Mouse (Mus musculus) embryonic stem cell, embryonic (primary cell): ENCODE measurements around the gene Tmod1.

Source experiments
- CTCF ChIA-PET, 4 experiments: fragments of 300-600 bp in 2 of 4; fragments of 350-600 bp in 2 of 4; sonication (Branson Sonifier 250); formaldehyde crosslinking; loops; one replicate each; lab custom pipeline; 2022; ENCODE audit warnings: inconsistent platforms in 2 of 4; lab: Charles Lee
- POLR2A ChIA-PET, 4 experiments: fragments of 300-600 bp in 2 of 4; fragments of 350-600 bp in 2 of 4; sonication (Branson Sonifier 250); formaldehyde crosslinking; loops; one replicate each; lab custom pipeline; 2022; ENCODE audit warnings: antibody characterized with exemption in 4 of 4, inconsistent platforms in 1 of 4; lab: Charles Lee

Gene Tmod1

DNA sequence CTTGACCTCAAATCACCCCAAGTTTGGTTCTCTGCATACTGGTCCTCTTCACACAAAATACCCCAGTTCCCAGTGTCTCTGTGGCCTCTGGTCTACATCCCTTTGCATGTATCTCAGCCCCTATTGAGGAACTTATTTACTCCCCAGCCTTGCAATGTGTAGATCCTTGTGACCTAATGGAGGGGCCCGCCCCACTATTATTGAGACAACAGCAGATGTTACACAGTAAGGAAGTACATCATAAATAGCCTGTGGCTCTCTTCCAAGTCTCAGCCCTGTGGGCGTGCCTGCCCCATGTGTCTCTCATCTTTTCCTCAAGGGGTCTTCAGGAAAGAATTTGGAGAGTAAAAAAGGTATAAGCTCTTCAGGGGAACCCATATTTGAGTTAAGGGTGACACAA is 38.2 kb downstream of the Tmod1 start:
- ChIA-PET CTCF (no interaction called here), POLR2A (no interaction called here)

DNA sequence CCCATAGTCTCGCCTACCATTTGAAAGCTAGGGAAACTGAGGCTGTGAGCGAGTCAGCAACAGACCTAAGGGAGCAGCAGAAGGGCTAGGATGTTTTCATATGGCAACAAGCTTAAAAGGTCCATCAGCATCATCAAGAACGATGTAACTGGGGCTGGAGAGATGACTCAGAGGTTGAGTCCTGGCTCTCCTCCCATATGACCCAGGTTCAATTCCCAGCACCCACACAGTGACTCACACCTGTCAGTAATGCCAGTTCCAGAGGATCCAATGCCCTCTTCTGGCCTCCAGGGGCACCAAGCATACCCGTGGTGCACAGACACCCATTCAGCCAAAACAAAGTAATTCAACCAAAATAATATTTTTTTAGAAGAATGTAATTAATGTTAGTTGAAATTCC is 41.5 kb downstream of the Tmod1 start:
- ChIA-PET CTCF (no interaction called here), POLR2A (interaction anchor here in 1 of 4 experiments (0.6 kb wide), 2 partner anchors 46 to 183 kb away, joined by 3 to 4 read pairs; no protein-coding TSS in a partner anchor)

DNA sequence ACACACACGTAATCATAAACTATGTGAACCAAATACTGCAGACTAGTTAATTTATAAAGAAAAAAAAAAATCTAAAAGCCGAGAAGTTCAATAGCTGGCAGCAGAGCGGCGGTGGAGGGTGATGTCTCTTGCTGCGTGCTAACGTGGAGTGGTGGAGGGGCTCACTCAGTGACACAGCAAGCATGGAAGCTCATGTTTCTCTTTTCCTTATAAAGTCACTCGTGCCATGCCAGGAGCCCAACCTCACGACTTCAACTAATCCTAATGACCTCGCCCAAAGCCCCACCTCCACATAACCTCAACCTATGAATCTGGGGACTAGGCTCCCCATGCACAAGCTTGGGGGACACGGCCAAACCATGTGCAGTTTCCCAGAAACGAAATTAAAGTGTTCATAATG is 43.8 kb downstream of the Tmod1 start:
- ChIA-PET POLR2A (interaction anchor here in 3 of 4 experiments (0.7 to 0.9 kb wide), 3 partner anchors 56 to 173 kb away, joined by 3 to 4 read pairs (median 3); partner anchors contain the start of genes Ncbp1 (in 1 of the 3) and Tstd2 (in 1 of the 3)), CTCF (no interaction called here)

DNA sequence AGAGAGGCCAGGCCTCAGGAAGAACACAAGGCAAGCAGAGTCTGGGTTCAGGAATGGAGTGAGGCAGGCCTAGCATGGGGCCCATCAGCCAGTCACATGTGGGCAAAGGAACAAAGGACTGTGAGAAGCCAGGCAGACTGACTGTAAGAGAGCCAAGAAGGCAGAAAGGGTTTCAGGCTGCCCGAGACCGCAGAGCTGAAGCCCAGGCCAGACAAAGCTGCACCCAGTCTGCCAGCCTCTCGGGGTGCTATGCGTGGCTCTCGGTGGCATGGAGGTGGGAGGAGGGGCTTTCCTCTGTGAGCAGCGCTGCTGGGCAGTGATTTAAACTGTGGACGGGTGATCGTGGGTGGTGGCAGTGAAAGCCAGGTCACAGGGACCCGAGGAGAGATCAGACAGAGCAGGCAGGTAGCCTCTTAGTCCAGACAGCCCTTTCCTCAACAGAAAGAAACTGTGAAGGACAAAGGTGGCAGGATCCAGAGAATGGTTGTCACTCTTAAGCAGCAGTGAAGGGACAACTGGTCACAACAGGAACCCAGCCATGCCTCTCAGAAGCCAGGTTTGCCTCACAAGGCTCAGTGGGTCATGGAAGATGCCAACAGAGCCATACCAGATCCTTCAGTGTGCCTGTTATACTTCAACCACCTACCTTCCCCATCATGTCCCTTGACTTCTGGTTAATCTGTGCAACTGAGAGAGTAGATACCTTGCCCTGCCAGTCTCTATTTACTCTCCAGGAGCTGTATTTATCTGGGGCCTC is 45.9 kb downstream of the Tmod1 start:
- POLR2A ChIA-PET: no interaction called here
- CTCF ChIA-PET: no interaction called here

DNA sequence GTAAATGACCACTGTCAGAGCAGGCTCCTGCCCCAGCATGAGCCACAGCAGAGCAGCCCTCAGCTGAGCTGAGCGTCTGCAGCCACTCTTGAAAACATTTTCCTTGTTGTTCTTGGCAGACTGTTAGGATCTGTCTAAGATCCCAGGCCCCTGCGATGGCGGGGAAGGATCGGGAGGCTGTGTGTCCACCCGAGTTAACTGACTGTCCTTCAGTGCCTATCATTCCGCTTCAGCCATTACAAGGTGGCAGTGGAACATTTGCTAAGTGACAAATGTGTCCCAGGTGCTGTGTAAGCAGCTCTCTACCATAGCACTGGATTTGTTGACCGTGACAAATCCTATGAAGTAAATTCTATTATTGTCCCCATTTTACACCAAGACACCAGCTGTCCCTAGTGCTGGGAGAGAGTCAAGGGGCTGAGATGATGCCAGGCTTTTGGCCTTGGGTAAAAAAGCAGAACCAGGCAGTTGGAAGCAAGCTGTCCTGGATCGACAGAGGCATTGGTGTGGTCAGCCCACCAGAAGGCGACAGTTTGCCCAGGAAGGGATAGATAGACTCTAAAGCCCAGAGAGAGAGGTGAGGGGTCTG is 46.6 kb downstream of the Tmod1 start:
- ChIA-PET CTCF (no interaction called here), POLR2A (no interaction called here)

DNA sequence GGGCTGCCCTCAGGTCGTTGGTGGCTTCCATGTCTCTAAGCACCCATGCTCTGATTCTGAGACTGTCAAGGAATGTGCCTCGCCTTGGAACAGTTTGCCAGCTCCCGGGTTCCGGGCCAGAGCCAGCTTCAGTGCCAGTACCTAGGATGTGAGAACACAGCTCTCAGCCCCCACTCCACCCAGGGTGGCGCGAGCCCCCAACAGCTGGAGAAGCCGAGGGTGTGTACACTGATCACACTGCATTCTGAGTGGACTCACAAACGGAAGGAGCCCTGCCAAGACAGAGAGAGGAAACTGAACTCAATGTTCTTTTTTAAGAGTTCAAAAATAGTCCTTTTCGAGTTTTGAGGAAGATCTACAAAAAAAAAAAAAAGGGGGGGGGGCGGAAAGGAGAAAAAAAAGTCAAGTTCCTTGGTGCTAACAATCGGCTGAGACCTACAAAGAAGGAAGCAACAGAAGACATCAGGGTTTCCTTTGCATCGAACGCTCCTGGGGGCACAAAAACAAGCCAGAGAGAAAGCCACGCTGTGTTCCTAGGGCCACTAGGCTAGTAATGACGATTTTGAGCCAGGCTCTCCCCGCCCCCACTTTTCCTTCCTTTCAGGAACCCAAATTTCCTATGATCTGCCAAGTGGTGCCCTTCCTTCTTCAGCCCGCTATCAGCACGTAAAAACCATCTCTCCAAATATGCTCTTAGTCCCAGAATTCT is 48.1 kb downstream of the Tmod1 start:
- POLR2A ChIA-PET: interaction anchor here in 1 of 4 experiments (0.7 kb wide), 1 partner anchor 33 kb away, joined by 5 read pairs; no protein-coding TSS in a partner anchor
- CTCF ChIA-PET: no interaction called here

DNA sequence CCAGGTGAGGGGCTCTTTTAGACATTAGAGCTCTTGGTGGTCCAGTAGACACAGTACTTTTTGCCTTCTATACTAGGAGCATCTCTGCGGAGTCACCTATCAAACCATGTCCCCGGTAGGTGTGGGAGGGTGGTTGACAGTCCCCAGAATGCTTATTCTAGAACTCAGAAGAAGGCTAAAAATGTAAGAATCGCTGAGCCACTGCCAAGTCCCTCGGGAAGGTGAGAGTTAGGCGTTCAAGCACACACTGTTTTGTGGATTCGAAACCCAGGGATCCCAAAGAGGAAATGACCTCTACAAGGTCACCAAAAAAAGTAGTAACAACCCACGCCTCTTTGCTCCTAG is 48.7 kb downstream of the Tmod1 start:
- CTCF ChIA-PET: no interaction called here
- POLR2A ChIA-PET: no interaction called here

DNA sequence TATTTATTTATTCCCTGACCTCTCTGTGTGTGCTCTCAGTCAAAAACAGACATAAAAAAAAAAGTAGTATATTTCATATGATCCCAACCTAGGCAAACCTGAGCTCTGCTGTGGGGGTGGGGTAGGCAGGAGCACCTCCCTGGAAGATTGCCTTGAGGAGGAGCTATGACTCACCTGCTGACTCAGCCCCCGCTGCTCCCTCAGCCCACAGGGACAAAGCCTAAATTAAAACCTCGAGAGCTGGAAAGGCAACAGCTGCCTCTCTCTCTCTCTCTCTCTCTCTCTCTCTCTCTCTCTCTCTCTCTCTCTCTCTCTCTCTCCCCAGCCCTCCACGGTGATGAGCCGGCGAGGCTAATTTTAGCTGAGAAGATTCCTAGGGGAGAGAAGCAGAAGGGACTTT is 49.1 kb downstream of the Tmod1 start:
- ChIA-PET POLR2A (interaction anchor here in 1 of 4 experiments (0.7 kb wide), 1 partner anchor 1458 kb away, joined by 10 read pairs; no protein-coding TSS in a partner anchor), CTCF (interaction anchor here in 1 of 4 experiments (0.7 kb wide), 1 partner anchor 1111 kb away, joined by 6 read pairs; no protein-coding TSS in a partner anchor)

DNA sequence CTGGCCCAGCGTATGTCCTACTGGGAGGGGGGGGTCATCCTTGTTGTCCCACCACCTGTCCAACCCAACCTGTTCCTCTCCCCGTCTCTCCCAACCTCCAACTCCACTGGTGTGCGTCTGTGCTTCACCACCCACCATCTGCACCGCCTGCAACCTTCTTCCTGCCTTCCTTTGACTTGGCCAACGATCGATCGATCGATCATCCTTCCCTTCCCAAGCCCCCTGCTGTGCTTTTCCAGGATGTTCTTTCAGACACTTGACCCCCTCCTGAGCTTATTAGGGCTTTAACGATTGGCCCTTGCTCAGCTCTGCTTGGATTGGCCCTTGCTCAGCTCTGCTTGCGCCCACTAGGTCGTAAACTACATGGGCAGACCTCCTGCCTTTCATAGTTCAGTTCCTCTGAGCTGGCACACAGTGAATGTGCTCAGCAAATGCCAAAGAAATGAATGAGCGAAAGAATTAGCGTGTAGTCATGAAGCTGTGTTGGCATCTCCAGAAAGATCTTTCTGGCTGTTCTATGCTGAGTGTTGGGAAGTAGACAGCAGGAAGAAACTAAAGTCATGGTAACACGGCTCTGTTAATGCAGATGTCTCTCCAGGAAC is 50.9 kb downstream of the Tmod1 start:
- POLR2A ChIA-PET: interaction anchor here in 1 of 4 experiments (0.6 kb wide), 1 partner anchor 206 kb away, joined by 3 read pairs; no protein-coding TSS in a partner anchor
- CTCF ChIA-PET: no interaction called here

DNA sequence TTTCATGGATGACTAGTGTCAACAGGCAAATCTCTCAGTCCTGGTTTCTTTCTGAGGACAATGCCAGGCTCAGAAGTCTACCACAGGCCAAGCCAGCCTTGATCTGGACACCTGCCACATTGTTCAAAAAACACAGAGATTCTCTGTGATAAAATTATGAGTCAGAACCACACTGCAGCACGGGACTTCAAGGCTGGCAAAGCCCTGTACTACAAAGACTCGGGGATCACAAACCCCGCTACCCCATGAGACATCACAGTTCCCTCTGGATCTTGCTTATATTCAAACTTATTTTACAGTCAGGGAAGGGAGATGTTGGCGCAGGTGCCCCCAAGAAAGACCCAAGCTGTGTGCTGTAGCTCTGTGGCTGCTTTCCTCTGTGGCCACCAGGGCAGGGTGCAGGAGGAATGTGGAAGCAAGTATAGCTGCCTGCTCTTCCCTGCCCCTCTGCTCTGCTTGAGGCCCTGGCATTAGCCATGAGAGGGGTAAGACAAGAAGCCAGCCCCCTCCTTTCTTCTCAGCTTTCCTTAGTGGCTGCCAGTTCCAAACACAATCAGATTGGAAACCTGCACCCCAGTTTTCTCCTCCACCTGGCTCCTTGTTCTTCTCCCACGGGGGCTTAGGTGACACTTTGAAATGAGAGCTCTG is 53.8 kb downstream of the Tmod1 start:
- CTCF ChIA-PET: interaction anchor here in 1 of 4 experiments (0.5 kb wide), 1 partner anchor 271 kb away, joined by 4 read pairs; no protein-coding TSS in a partner anchor
- POLR2A ChIA-PET: no interaction called here

DNA sequence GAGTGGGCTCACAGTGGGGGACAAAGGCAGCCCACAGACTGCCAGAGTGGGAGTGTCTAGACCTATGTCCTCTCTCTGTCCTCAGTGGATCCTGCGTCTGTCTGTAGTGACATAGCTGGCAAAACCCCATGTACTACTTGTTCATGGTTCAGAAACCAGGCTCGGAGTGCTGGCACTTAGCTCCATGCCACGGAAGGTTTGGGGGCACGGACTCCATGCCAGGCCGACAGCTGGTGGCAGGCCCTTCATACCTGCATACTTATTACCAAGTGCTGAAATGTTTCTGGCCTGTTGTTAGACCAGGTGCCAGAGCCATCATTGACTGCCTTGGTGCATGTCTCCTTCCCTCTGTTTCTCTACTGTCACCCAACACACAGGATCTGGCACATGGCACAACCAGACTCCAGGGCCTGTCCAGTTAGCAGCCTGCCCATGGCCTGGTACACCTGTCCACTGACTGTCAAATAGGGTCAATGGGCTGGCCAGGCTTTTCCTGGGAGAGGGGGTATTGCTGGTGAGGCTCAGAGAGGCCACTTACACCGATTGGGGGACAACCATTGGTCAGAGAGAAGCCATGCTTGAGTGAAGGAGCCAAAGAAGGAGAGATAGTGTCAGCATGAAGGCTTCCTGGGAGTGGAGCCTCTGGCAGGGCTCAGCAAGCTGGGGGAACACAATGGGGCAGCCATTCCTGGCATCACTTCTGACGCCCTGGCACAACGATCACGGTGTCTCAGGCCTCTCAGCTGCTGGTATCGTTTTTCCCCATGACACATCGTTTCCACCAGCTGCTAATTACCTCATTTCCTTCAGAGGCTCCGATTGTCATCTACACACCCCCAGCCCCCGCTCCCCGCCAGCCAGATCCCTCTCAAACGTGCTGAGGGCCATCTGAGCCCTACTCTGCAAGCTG is 56.4 kb downstream of the Tmod1 start:
- CTCF ChIA-PET: no interaction called here

DNA sequence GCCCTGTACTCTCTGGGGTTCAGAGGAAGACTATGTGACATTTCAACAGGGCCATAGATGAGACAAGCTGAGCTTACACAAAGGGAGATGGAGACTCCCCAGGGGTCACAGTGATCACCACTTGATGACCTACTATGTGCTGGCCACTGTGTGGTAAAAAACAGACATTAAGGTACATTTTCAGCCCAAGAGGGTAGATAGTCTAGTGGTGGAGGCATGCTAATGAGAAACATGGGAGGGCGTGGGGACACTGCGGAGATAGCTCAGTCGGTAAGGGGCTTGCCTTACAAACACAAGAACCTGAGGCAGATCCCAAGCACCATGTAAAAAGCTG is 57.1 kb downstream of the Tmod1 start:
- ChIA-PET CTCF (no interaction called here), POLR2A (interaction anchor here in 1 of 4 experiments (0.6 kb wide), 1 partner anchor 61 kb away, joined by 3 read pairs; no protein-coding TSS in a partner anchor)

More for the DNA sequence above, 56.4 kb downstream of the Tmod1 start:
- POLR2A ChIA-PET: interaction anchor here in 1 of 4 experiments (0.6 kb wide), 1 partner anchor 60 kb away, joined by 3 read pairs; no protein-coding TSS in a partner anchor

DNA sequence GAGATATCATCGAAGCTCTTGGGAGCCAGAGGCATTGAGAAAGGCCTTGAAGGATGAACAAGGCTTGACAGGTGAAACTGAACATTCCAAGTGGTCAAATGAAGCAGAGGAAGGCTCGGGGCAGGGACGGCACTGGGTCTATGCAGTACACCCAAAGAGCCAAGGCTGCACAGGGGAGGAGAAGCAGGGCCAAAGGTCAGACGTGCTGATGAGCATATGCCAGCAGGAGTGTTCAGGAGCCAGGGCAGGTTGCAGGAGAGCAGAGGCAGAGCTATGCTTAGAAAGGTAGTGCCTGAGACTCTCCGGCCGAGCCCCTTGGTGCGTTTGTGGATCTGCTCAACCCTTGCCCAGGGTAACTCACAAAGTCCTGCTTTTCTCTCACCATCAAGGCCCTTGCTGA is 57.8 kb downstream of the Tmod1 start:
- ChIA-PET CTCF (no interaction called here), POLR2A (interaction anchor here in 1 of 4 experiments (0.7 kb wide), 1 partner anchor 41 kb away, joined by 3 read pairs; the partner anchor contains the start of gene Ncbp1)

DNA sequence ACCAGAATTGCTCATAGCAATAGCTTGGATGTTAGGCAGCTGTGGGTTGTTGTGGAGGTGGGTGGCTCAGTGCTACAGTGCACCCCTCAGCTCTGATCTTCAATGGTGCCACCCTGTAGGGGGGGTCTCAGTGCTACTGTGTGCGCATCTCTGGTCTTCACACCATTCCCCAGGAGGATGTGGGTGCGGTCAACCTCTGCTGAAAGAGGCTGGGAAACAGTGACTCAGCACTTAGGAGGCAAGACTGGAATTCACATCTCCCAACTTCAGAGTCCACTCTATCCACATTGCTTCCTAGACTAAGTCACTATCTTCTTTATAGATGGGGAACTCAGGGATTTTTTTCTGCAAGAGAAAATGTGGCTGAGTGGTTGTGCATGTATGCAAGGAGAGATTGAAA is 58.9 kb downstream of the Tmod1 start:
- ChIA-PET POLR2A (no interaction called here), CTCF (no interaction called here)

DNA sequence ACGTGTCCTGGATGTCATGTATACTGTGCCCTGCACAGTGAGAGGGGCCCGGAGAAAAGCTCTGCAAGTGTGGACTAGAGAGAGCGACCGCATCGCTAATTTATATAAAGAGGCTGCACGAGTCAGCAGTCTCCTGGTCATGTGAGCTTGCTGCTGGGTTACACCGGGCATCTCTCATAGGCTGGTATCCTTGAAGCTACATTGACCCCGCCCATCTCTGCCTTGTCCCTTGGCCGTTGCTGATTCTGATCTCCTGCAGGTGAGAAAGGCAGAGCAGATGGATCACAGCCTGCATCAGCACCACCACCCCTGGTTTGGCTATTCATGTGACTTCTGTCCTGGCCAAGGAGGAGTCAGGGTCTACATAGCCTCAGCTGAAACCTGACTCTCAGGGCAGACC is 60.4 kb downstream of the Tmod1 start:
- ChIA-PET POLR2A (interaction anchor here in 1 of 4 experiments (0.5 kb wide), 1 partner anchor 681 kb away, joined by 3 read pairs; no protein-coding TSS in a partner anchor), CTCF (no interaction called here)

DNA sequence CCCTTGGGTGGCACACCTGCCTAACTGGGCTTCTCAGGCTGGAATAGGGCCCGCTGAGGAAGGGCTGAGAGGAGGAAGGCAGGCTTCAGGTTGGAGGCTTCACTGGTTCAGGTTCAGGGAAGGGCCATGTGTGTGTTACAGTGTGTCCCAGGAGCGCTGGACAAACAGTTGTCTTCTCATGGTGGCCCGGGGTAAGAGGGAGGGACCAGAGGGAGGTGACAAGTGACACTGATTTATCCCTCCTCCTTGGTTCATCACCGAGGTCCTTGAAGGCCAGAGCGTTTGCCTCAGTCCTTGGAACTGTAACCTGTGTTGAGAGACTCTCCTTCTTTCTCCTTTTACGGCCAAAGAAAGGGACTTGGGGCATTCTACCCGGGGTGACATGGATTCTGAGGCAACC is 61.8 kb downstream of the Tmod1 start:
- CTCF ChIA-PET: no interaction called here
- POLR2A ChIA-PET: interaction anchor here in 1 of 4 experiments (0.8 kb wide), 1 partner anchor 9 kb away, joined by 3 read pairs; no protein-coding TSS in a partner anchor

DNA sequence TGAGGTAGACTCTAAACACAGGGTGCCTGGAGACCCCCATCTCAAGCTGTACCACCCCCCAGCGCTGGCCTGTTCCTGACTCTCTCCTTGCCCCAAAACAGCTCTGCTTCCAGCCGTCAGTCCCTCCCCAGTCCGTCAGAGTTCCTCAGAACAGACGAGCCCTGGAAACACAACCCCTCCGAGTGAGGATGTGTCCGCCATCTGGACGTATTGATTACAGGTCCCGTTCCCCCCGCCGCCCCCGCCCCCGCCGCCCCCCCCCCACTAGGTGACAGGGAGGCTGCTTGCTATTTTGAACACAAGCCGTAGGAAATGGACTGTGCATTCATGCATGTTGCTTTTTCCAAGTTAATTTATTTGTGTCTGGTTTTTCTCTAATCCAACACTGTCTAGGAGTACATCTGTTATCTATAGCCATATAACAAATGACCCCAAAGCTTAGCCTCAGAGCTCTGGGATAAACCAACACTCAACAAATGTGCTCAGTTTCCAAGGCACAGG is 62.5 kb downstream of the Tmod1 start:
- CTCF ChIA-PET: no interaction called here
- POLR2A ChIA-PET: interaction anchor here in 2 of 4 experiments (0.6 to 0.8 kb wide), 3 partner anchors 8 to 128 kb away, joined by 3 to 5 read pairs (median 4); no protein-coding TSS in a partner anchor
